Mouse (Mus musculus): ENCODE results near the gene Slc44a4. TPM values are rescaled to one million over a fixed set of nuclear protein-coding genes. Genes with fewer than 3 reads are reported as not detected.
"Not testable (repeated sequence)": the region's sequence is repeated elsewhere in the genome, so short reads cannot be mapped to it uniquely, and the experiment has no call there.

Gene Slc44a4
- polyA plus RNA-seq, 1 experiment from 2014 or later: not detected

DNA sequence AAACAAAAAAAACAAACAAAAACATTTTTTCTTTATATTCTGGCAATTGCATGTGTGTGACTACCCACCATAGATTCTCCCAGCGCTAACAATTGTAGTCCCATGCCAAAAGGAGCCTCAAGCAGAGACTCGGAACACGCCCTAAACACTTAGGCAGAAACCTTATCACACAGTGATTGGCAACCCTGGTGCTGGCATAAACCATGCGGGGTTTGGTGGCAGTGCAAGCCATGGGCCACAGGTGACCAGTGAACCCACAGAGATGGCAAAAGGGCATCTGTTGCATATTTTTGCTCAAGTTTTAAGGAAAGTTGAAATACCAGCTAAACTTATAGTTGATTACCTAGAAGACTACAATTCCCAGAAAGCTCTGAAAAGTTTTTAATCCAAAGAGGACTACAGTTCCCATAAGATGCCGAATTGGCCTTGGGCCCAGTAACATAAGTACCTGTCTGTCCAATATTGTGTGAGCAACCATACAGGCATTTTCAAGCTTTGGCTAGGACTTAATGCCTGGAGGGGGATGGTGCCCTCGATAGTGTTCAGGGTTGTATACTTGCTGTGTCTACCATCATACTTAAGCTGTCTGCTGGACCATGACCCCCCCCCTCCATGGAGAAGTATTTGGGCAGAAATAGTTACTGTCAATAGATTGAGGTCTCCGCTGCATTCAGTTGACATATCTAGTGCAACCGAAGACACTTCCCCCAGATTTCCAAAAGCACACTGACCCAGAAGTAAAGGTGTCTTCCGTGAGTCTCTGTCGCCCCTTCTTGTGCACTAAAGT is 16.7 kb upstream of the Slc44a4 start:
- 25% methylated on average over 10 of the region's 10 CpGs for WGBS
- H3K4me2 ChIP-seq (ENCODE audit: low read depth, low read length): peak overlapping the region; percentile 97
- no peaks in the 10 kb centered on the region for H3K27me3 ChIP-seq (ENCODE audit: control insufficient read depth, insufficient read depth, low read length)
- H3K4me1 ChIP-seq (ENCODE audit: control insufficient read depth, insufficient read depth, low read length): peaks cover 37% of the 10 kb centered on the region
- peak overlapping the region; percentile 82 for H3K4me3 ChIP-seq (ENCODE audit: low read depth, low read length)
- peak overlapping the region; percentile 97 for H3K27ac ChIP-seq (ENCODE audit: low read depth, low read length)
- peak overlapping the region; percentile 98 for H3K9ac ChIP-seq (replicated peaks; ENCODE audit: low read depth, low read length)
- peaks cover 6% of the 10 kb centered on the region for H3K36me3 ChIP-seq (ENCODE audit: control insufficient read depth, insufficient read depth, low read length)
- no peaks in the 10 kb centered on the region for H3K9me3 ChIP-seq (ENCODE audit: control insufficient read depth, low read length)
- ATAC-seq (ENCODE audit: low read depth): no peak

DNA sequence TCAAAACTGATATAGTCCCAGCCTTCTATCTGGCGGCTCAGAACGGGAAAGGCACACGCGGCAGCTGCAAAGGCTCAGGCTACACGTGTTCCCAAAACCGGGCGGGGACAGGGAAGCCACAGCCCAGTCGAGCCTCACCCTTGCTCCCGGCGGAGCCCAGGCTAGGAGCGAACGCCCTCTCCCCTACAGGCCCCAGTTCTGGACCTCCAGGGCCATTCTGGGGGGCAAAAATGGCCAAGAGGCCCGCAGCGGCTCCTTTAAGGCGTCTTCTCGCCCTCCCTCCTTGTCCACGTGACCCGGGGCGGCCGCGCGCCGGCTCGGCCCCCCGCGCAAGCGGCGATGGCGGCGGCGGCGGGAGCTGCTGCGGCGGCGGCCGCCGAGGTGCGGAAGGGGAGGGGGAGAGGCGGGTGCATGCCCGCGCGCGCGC is 16.1 kb upstream of the Slc44a4 start, which contains the start of the genes C2 and Ehmt2:
Gene C2 (minus strand): TSS at position 106 of the 427 bp plus-strand sequence.
Gene Ehmt2 (plus strand): TSS at position 310 of the 427 bp plus-strand sequence.
- peaks cover 11% of the 10 kb centered on the region for H3K36me3 ChIP-seq (ENCODE audit: control insufficient read depth, insufficient read depth, low read length)
- peaks cover 37% of the 10 kb centered on the region for H3K4me1 ChIP-seq (ENCODE audit: control insufficient read depth, insufficient read depth, low read length)
- WGBS: under 1% methylated on average over 25 of the region's 44 CpGs
- H3K4me3 ChIP-seq (ENCODE audit: low read depth, low read length): peak within 1 kb of the TSS; percentile 82
- peak within 1 kb of the TSS; percentile 97 for H3K27ac ChIP-seq (ENCODE audit: low read depth, low read length)
- ATAC-seq (ENCODE audit: low read depth): peak; percentile 10
- H3K9ac ChIP-seq (replicated peaks; ENCODE audit: low read depth, low read length): peak within 1 kb of the TSS; percentile 98
- no peaks in the 10 kb centered on the region for H3K27me3 ChIP-seq (ENCODE audit: control insufficient read depth, insufficient read depth, low read length)
- H3K4me2 ChIP-seq (ENCODE audit: low read depth, low read length): peak within 1 kb of the TSS; percentile 97
- H3K9me3 ChIP-seq (ENCODE audit: control insufficient read depth, low read length): no peaks in the 10 kb centered on the region

GRCm38 (mm10) chr17:34898706-34899052 is 15.6 kb upstream of the Slc44a4 start:
- H3K4me2 ChIP-seq (ENCODE audit: low read depth, low read length): peak overlapping the region; percentile 97
- H3K4me3 ChIP-seq (ENCODE audit: low read depth, low read length): peak overlapping the region; percentile 82
- no peaks in the 10 kb centered on the region for H3K9me3 ChIP-seq (ENCODE audit: control insufficient read depth, low read length)
- no peaks in the 10 kb centered on the region for H3K27me3 ChIP-seq (ENCODE audit: control insufficient read depth, insufficient read depth, low read length)
- 0 out of 2 replicates have a peak, but pooled peaks have one; percentile 3 for ATAC-seq (ENCODE audit: low read depth)
- WGBS: 0% methylated on average over 6 of the region's 47 CpGs
- H3K36me3 ChIP-seq (ENCODE audit: control insufficient read depth, insufficient read depth, low read length): peaks cover 11% of the 10 kb centered on the region
- peak overlapping the region; percentile 98 for H3K9ac ChIP-seq (replicated peaks; ENCODE audit: low read depth, low read length)
- H3K4me1 ChIP-seq (ENCODE audit: control insufficient read depth, insufficient read depth, low read length): peaks cover 34% of the 10 kb centered on the region
- peak overlapping the region; percentile 97 for H3K27ac ChIP-seq (ENCODE audit: low read depth, low read length)

GRCm38 (mm10) chr17:34899053-34899889 is 15.0 kb upstream of the Slc44a4 start:
- H3K9me3 ChIP-seq (ENCODE audit: control insufficient read depth, low read length): no peaks in the 10 kb centered on the region
- peak overlapping the region; percentile 97 for H3K27ac ChIP-seq (ENCODE audit: low read depth, low read length)
- H3K9ac ChIP-seq (replicated peaks; ENCODE audit: low read depth, low read length): peak overlapping the region; percentile 98
- no peaks in the 10 kb centered on the region for H3K27me3 ChIP-seq (ENCODE audit: control insufficient read depth, insufficient read depth, low read length)
- peak; percentile 9; the same call in 1 of the 2 replicates for ATAC-seq (ENCODE audit: low read depth)
- peaks cover 11% of the 10 kb centered on the region for H3K36me3 ChIP-seq (ENCODE audit: control insufficient read depth, insufficient read depth, low read length)
- peaks cover 32% of the 10 kb centered on the region for H3K4me1 ChIP-seq (ENCODE audit: control insufficient read depth, insufficient read depth, low read length)
- peak overlapping the region; percentile 97 for H3K4me2 ChIP-seq (ENCODE audit: low read depth, low read length)
- 0% methylated on average over 33 of the region's 45 CpGs for WGBS
- H3K4me3 ChIP-seq (ENCODE audit: low read depth, low read length): peak overlapping the region; percentile 82

GRCm38 (mm10) chr17:34899890-34900243 is 14.4 kb upstream of the Slc44a4 start:
- ATAC-seq (ENCODE audit: low read depth): no peak
- peak overlapping the region; percentile 97 for H3K27ac ChIP-seq (ENCODE audit: low read depth, low read length)
- peak overlapping the region; percentile 82 for H3K4me3 ChIP-seq (ENCODE audit: low read depth, low read length)
- H3K27me3 ChIP-seq (ENCODE audit: control insufficient read depth, insufficient read depth, low read length): no peaks in the 10 kb centered on the region
- peaks cover 17% of the 10 kb centered on the region for H3K36me3 ChIP-seq (ENCODE audit: control insufficient read depth, insufficient read depth, low read length)
- no peaks in the 10 kb centered on the region for H3K9me3 ChIP-seq (ENCODE audit: control insufficient read depth, low read length)
- WGBS: 4% methylated on average over 5 of the region's 5 CpGs
- H3K9ac ChIP-seq (replicated peaks; ENCODE audit: low read depth, low read length): peak overlapping the region; percentile 98
- peak overlapping the region; percentile 97 for H3K4me2 ChIP-seq (ENCODE audit: low read depth, low read length)
- peaks cover 32% of the 10 kb centered on the region for H3K4me1 ChIP-seq (ENCODE audit: control insufficient read depth, insufficient read depth, low read length)

DNA sequence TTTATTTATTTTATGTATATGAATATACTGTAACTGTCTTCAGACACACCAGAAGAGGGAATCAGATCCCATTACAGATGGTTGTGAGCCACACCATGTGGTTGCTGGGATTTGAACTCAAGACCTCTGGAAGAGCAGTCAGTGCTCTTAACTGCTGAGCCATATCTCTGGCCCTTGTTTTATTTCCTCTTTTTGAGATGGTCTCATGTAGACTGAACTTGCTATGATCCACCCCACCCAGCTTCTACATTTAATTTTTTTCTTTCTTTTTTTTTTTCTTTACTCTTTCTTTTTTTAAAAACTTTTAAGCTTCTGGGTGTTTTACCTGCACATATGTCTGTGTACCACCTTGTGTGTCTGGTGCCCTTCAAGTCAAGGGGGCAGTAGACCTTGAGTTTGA is 13.4 kb upstream of the Slc44a4 start:
- not testable (repeated sequence) for H3K4me2 ChIP-seq (ENCODE audit: low read depth, low read length); H3K27ac ChIP-seq (ENCODE audit: low read depth, low read length); ATAC-seq (ENCODE audit: low read depth); H3K9me3 ChIP-seq (ENCODE audit: control insufficient read depth, low read length); H3K9ac ChIP-seq (replicated peaks; ENCODE audit: low read depth, low read length); H3K27me3 ChIP-seq (ENCODE audit: control insufficient read depth, insufficient read depth, low read length); H3K4me3 ChIP-seq (ENCODE audit: low read depth, low read length)
- Histone ChIP-seq H3K4me1 (ENCODE audit: control insufficient read depth, insufficient read depth, low read length) (peaks cover 25% of the 10 kb centered on the region), H3K36me3 (ENCODE audit: control insufficient read depth, insufficient read depth, low read length) (peaks cover 24% of the 10 kb centered on the region)

GRCm38 (mm10) chr17:34901948-34902347 is 12.3 kb upstream of the Slc44a4 start:
- not testable (repeated sequence) for H3K27ac ChIP-seq (ENCODE audit: low read depth, low read length); ATAC-seq (ENCODE audit: low read depth); H3K4me3 ChIP-seq (ENCODE audit: low read depth, low read length); H3K27me3 ChIP-seq (ENCODE audit: control insufficient read depth, insufficient read depth, low read length); H3K4me2 ChIP-seq (ENCODE audit: low read depth, low read length); H3K9me3 ChIP-seq (ENCODE audit: control insufficient read depth, low read length); H3K9ac ChIP-seq (replicated peaks; ENCODE audit: low read depth, low read length)
- 89% methylated on average over 8 of the region's 10 CpGs for WGBS
- H3K4me1 ChIP-seq (ENCODE audit: control insufficient read depth, insufficient read depth, low read length): peaks cover 14% of the 10 kb centered on the region
- peaks cover 36% of the 10 kb centered on the region for H3K36me3 ChIP-seq (ENCODE audit: control insufficient read depth, insufficient read depth, low read length)

DNA sequence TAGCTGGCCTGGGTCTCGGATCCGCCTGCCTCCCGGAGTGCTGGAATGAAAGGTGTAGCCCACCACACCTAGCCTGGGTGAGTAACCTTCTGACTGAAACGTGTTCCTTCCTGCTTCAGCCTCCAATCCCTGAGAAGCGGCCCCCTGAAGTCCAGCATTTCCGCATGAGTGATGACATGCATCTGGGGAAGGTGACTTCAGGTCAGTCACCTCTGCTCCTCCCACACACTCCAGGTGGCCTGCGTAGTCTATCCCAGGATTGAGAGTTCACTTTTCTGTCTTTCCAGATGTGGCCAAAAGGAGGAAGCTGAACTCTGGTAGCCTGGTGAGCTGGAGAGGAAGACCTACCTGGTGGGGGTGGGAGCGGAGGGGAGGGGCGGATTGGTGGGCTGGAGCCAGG is 11.4 kb upstream of the Slc44a4 start:
- H3K27ac ChIP-seq (ENCODE audit: low read depth, low read length): no peak overlapping the region
- 95% methylated on average over 9 of the region's 9 CpGs for WGBS
- no peaks in the 10 kb centered on the region for H3K27me3 ChIP-seq (ENCODE audit: control insufficient read depth, insufficient read depth, low read length)
- H3K9me3 ChIP-seq (ENCODE audit: control insufficient read depth, low read length): no peaks in the 10 kb centered on the region
- no peak overlapping the region for H3K9ac ChIP-seq (replicated peaks; ENCODE audit: low read depth, low read length)
- no peak overlapping the region for H3K4me2 ChIP-seq (ENCODE audit: low read depth, low read length)
- H3K4me3 ChIP-seq (ENCODE audit: low read depth, low read length): no peak overlapping the region
- ATAC-seq (ENCODE audit: low read depth): no peak
- H3K4me1 ChIP-seq (ENCODE audit: control insufficient read depth, insufficient read depth, low read length): peaks cover 6% of the 10 kb centered on the region; the same call in 1 of the 2 replicates
- peaks cover 45% of the 10 kb centered on the region for H3K36me3 ChIP-seq (ENCODE audit: control insufficient read depth, insufficient read depth, low read length)

GRCm38 (mm10) chr17:34910982-34911381 is 3.3 kb upstream of the Slc44a4 start:
- WGBS: 91% methylated on average over 10 of the region's 10 CpGs
- H3K9me3 ChIP-seq (ENCODE audit: control insufficient read depth, low read length): no peaks in the 10 kb centered on the region
- H3K4me2 ChIP-seq (ENCODE audit: low read depth, low read length): no peak overlapping the region
- H3K27me3 ChIP-seq (ENCODE audit: control insufficient read depth, insufficient read depth, low read length): no peaks in the 10 kb centered on the region
- H3K36me3 ChIP-seq (ENCODE audit: control insufficient read depth, insufficient read depth, low read length): peaks cover 78% of the 10 kb centered on the region
- H3K4me1 ChIP-seq (ENCODE audit: control insufficient read depth, insufficient read depth, low read length): no peaks in the 10 kb centered on the region
- H3K27ac ChIP-seq (ENCODE audit: low read depth, low read length): no peak overlapping the region
- no peak overlapping the region for H3K4me3 ChIP-seq (ENCODE audit: low read depth, low read length)
- no peak for ATAC-seq (ENCODE audit: low read depth)
- no peak overlapping the region for H3K9ac ChIP-seq (replicated peaks; ENCODE audit: low read depth, low read length)

Data from neural tube, embryonic 14.5 days (tissue).